Mouse (Mus musculus): Measurements from ENCODE around the gene Nkx2-5.

GRCm38 (mm10) chr17:26812607-26813006, 32.2 kb downstream of the Nkx2-5 start:
- TF ChIP-seq CTCF (IDR thresholded peaks at IDR 0.05), result no peak
- TF ChIP-seq EP300 (IDR thresholded peaks at IDR 0.05; ENCODE audit: insufficient read depth, low read depth, low read length), result no peak
